Mouse (Mus musculus): ENCODE data around the gene 9130019O22Rik. TPM values are rescaled to one million over a fixed set of nuclear protein-coding genes. Genes with fewer than 3 reads are reported as not detected.
"Not testable (repeated sequence)": the region's sequence is repeated elsewhere in the genome, so short reads cannot be mapped to it uniquely, and the experiment has no call there.

9130019O22Rik gene
- polyA plus RNA-seq, 1 experiment from 2014 or later: 6.2 TPM

DNA sequence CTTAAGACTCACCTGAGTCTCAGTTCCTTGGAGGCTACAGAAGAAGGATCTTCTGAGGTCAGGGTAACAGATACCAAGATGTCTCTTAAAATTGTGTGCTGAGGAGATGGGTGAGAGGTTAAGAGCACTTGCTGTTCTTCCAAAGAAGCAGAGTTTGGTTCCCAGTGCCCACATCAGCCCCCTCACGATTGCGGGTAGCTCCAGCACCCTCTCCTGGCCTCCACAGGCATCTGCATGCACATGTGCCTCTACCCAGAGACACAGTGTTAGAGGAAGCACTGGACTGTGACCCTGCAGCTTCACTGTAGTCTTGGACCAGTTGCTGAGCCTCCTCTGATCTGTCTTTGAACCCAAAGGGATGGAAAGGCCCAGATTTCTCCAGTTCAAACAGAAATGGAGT lies 16.0 kb upstream of the 9130019O22Rik start:
- ATAC-seq (ENCODE audit: insufficient number of reproducible peaks, low FRiP score, low TSS enrichment, low read depth): no peak
- no peak overlapping the region for H3K4me2 ChIP-seq (replicated peaks)
- H3K27ac ChIP-seq (replicated peaks): no peak overlapping the region
- H3K4me3 ChIP-seq (replicated peaks): no peak overlapping the region
- no peaks in the 10 kb centered on the region for H3K9me3 ChIP-seq (replicated peaks)
- no peak overlapping the region for H3K9ac ChIP-seq
- 0 out of 2 replicates have a peak, but pooled peaks cover 3% of the 10 kb centered on the region for H3K4me1 ChIP-seq
- H3K36me3 ChIP-seq: peaks cover 5% of the 10 kb centered on the region; the same call in 1 of the 2 replicates
- 49% methylated on average over 2 of the region's 2 CpGs for WGBS
- no peaks in the 10 kb centered on the region; the same call in 1 of the 2 replicates for H3K27me3 ChIP-seq

DNA sequence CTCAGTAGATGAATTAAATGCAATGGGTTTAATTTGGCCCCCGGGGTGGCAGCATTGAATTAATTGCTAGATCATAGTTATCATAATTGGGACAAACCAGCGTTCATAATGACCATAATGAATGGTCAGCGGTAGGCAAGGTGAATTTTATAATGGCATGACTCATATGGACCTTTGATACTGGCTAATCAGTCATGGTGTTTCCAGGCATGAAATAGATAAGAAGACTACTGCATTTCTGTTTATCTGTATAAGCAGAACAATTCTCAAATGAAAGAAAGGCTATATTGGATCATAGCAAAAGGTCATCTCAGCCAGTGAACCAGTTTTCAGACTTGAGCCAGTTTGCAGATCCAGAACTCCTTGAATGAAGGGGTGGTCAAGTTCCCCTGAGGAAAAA lies 13.4 kb upstream of the 9130019O22Rik start:
- peaks cover 5% of the 10 kb centered on the region; the same call in 1 of the 2 replicates for H3K27me3 ChIP-seq
- 60% methylated on average over 3 of the region's 3 CpGs for WGBS
- no peaks in the 10 kb centered on the region for H3K9me3 ChIP-seq (replicated peaks)
- H3K9ac ChIP-seq: no peak overlapping the region
- ATAC-seq (ENCODE audit: insufficient number of reproducible peaks, low FRiP score, low TSS enrichment, low read depth): no peak
- no peak overlapping the region for H3K27ac ChIP-seq (replicated peaks)
- H3K4me3 ChIP-seq (replicated peaks): no peak overlapping the region
- no peak overlapping the region for H3K4me2 ChIP-seq (replicated peaks)
- peaks cover 5% of the 10 kb centered on the region; the same call in 1 of the 2 replicates for H3K36me3 ChIP-seq
- H3K4me1 ChIP-seq: no peaks in the 10 kb centered on the region

DNA sequence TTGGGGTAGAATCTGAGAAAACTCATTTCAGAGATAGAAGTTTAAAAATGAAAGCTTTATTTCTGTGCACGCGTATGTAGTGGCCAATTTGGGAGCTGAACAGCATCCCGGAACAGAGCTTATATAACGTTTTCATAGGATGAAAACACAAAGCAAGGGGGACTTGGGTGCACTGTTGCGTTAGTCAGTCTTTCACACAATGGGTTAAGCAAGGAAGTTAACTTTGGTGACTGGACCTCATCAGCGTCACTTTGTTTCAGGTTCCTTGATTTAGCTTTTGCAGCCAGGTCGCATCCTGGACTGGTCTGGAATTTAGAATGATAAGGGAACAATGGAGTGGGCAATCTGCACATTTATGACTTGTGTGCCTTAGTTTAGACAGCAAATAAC lies 7.0 kb upstream of the 9130019O22Rik start:
- Histone ChIP-seq H3K4me2 (replicated peaks) (peak overlapping the region; percentile 70), H3K36me3 (peaks cover 15% of the 10 kb centered on the region; the same call in 1 of the 2 replicates), H3K4me3 (replicated peaks) (peak overlapping the region; percentile 63), H3K27ac (replicated peaks) (peak overlapping the region; percentile 79), H3K27me3 (0 out of 2 replicates have a peak, but pooled peaks cover 5% of the 10 kb centered on the region), H3K9ac (peak overlapping the region; percentile 37; the same call in 1 of the 2 replicates), H3K4me1 (peaks cover 14% of the 10 kb centered on the region), H3K9me3 (replicated peaks) (no peaks in the 10 kb centered on the region)
- WGBS: 21% methylated on average over 7 of the region's 7 CpGs
- no peak for ATAC-seq (ENCODE audit: insufficient number of reproducible peaks, low FRiP score, low TSS enrichment, low read depth)

DNA sequence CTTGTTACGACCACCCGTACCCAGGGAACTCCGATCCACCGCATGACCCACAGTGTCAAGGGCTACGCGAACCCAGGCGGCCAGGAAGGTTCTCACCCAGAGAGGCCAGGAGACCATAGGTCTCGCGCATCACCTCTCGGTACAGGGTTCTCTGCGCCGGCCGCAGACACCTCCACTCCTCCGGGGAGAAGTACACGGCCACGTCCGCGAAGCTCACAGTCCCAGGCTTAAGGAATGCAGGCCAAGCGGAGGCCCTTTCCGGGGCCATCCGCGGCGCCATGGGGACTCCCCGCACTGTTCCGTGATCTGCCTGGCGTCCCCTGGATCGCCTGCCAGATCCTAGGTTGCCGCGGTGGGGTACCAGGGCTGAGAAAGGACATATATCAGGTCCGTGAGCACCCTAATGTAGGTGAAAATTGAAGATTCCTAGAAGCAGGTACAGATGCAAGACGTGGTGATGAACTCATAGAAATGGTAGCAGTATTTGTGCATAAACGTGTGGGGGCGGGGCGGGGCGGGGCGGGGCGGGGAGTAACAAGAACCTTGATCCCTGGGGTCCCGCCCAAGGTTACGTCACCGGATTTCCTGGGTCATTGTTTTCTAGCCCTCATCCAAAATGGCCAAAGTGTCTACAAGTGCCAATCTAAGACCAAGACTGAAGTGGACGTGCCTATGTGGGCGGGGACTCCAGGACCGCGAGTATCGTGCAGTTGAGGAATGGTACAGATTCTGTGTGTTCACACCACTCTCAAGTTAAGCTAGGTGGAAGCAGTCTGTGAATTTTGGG lies 6.4 kb upstream of the 9130019O22Rik start, which contains the start of gene E430018J23Rik:
E430018J23Rik (minus strand) TSS at position 473 of the 787 bp plus-strand sequence.
- Histone ChIP-seq H3K36me3 (peaks cover 15% of the 10 kb centered on the region; the same call in 1 of the 2 replicates), H3K9ac (peak within 1 kb of the TSS; percentile 58), H3K4me2 (replicated peaks) (peak within 1 kb of the TSS; percentile 70), H3K4me3 (replicated peaks) (peak within 1 kb of the TSS; percentile 63), H3K4me1 (peaks cover 14% of the 10 kb centered on the region), H3K27ac (replicated peaks) (peak within 1 kb of the TSS; percentile 90), H3K9me3 (replicated peaks) (no peaks in the 10 kb centered on the region), H3K27me3 (0 out of 2 replicates have a peak, but pooled peaks cover 5% of the 10 kb centered on the region)
- ATAC-seq (ENCODE audit: insufficient number of reproducible peaks, low FRiP score, low TSS enrichment, low read depth): peak; percentile 90
- WGBS: under 1% methylated on average over 45 of the region's 45 CpGs

DNA sequence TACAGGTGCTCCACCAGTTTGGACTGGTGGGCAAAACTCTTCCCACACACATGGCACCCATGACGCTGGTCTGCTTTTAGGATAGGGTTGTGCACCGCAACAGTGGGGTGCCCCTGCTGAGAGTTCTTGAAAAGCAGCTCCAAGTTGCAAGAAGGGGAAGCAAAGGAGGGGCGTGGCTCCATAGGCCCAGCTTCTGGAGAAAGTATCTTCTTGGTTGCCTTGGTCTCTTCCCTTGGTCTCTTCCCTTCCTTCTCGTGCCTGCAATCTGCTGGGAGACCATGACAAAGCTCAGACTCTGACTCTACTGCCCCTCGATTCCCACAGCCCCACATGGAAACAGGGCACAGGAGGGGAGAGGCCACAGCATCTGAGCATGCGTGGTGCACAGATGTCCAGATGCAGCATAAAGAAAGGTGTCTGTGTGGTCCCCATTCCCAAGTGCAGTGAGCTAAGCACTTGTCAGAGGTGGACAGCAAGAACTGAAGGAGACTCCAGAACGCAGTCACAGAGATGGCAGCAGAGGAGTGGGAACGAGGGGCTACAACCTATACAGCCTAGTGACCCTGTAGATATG lies 5.4 kb upstream of the 9130019O22Rik start:
- no peak overlapping the region; the same call in 1 of the 2 replicates for H3K9ac ChIP-seq
- no peaks in the 10 kb centered on the region for H3K27me3 ChIP-seq
- no peaks in the 10 kb centered on the region for H3K9me3 ChIP-seq (replicated peaks)
- H3K27ac ChIP-seq (replicated peaks): no peak overlapping the region; the same call in 1 of the 2 replicates
- peak overlapping the region; percentile 63 for H3K4me3 ChIP-seq (replicated peaks)
- no peak for ATAC-seq (ENCODE audit: insufficient number of reproducible peaks, low FRiP score, low TSS enrichment, low read depth)
- WGBS: 82% methylated on average over 8 of the region's 8 CpGs
- H3K4me1 ChIP-seq: peaks cover 14% of the 10 kb centered on the region
- peaks cover 15% of the 10 kb centered on the region; the same call in 1 of the 2 replicates for H3K36me3 ChIP-seq
- peak overlapping the region; percentile 70 for H3K4me2 ChIP-seq (replicated peaks)

DNA sequence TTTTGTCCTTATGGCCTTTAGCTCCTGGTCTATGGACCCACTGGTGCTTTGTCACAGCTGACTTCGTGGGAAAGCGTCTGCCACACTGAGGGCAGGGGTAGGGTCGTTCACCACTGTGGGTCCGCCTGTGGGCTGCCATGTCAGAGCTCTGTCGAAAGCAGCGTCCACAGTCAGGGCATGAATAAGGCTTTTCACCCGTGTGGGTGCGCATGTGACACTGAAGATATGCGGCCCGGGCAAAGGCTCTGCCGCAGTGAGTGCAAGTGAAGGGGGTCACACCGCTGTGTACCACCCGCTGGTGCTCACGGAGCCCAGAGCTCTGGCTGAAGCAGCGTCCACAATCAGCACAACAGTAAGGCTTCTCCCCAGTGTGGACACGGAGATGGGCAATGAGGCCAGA lies 4.6 kb upstream of the 9130019O22Rik start:
- WGBS: 96% methylated on average over 16 of the region's 16 CpGs
- Histone ChIP-seq H3K27me3 (no peaks in the 10 kb centered on the region), H3K9me3 (replicated peaks) (no peaks in the 10 kb centered on the region), H3K36me3 (peaks cover 15% of the 10 kb centered on the region; the same call in 1 of the 2 replicates), H3K4me1 (peaks cover 14% of the 10 kb centered on the region), H3K27ac (replicated peaks) (no peak overlapping the region), H3K4me3 (replicated peaks) (no peak overlapping the region), H3K4me2 (replicated peaks) (no peak overlapping the region), H3K9ac (no peak overlapping the region)
- ATAC-seq (ENCODE audit: insufficient number of reproducible peaks, low FRiP score, low TSS enrichment, low read depth): no peak

DNA sequence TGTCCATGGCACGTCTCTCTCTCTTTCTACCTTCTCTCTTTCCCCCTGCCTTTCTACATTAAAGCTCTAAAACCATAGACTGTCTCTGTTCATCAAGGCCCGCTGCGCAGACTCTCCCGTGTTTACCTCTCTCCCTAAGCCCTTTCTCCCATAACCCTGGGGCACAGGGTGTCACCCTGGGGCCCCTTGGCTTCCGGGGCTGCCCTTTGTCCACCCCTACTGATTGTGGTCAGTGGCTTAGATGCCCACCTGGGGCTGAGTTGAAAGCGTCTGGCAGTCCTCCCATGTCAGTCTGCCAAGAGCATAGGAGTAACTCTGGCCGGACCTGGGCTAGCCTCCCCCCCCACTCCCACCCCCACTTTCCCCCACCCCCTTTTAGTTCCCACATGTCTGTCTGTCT lies 3.3 kb upstream of the 9130019O22Rik start:
- H3K27me3 ChIP-seq: no peaks in the 10 kb centered on the region
- H3K27ac ChIP-seq (replicated peaks): no peak overlapping the region
- H3K9me3 ChIP-seq (replicated peaks): no peaks in the 10 kb centered on the region
- peaks cover 14% of the 10 kb centered on the region for H3K4me1 ChIP-seq
- no peak overlapping the region for H3K4me3 ChIP-seq (replicated peaks)
- no peak overlapping the region for H3K4me2 ChIP-seq (replicated peaks)
- WGBS: 80% methylated on average over 7 of the region's 7 CpGs
- no peak for ATAC-seq (ENCODE audit: insufficient number of reproducible peaks, low FRiP score, low TSS enrichment, low read depth)
- H3K9ac ChIP-seq: no peak overlapping the region
- peaks cover 19% of the 10 kb centered on the region; the same call in 1 of the 2 replicates for H3K36me3 ChIP-seq

DNA sequence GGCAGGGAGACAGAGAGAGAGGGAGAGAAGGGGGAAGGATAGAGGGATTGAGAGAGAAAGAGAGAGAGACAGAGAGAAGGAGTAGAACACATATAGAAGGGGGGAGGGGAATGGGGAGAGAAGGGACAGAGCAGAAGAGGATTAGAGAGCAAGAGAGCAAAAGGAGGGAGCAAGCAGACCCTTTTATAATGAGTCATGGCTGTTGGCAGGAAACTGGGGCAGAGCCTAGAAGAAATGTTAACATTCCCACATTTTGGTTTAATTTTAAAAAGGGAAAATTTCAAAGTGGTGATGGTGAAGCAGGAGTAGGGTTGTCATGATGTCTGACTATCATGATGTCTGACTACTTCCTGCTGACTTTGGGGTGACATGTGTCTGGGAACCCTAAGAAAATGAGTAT lies 1.2 kb upstream of the 9130019O22Rik start:
- not testable (repeated sequence) for H3K4me1 ChIP-seq; H3K27ac ChIP-seq (replicated peaks); H3K4me3 ChIP-seq (replicated peaks); H3K9me3 ChIP-seq (replicated peaks); H3K9ac ChIP-seq; H3K4me2 ChIP-seq (replicated peaks); ATAC-seq (ENCODE audit: insufficient number of reproducible peaks, low FRiP score, low TSS enrichment, low read depth); H3K27me3 ChIP-seq
- H3K36me3 ChIP-seq: peaks cover 27% of the 10 kb centered on the region

DNA sequence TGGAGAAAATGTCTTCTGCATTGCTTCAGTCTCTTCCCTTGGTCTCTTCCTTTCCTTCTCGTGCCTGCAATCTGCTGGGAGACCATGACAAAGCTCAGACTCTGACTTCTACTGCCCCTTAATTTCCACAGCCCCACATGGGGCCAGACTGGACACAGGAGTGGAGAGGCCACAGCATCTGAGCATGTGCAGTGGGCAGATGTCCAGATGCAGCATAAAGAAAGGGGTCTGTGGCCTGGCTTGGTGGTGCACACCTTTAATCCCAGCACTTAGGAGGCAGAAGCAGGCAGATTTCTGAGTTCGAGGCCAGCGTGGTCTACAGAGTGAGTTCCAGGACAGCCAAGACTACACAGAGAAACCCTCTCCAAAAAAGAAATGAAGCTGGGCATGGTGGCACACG lies 1.4 kb downstream of the 9130019O22Rik start:
- not testable (repeated sequence) for H3K4me2 ChIP-seq (replicated peaks); H3K9me3 ChIP-seq (replicated peaks); ATAC-seq (ENCODE audit: insufficient number of reproducible peaks, low FRiP score, low TSS enrichment, low read depth); H3K4me1 ChIP-seq; H3K4me3 ChIP-seq (replicated peaks); H3K9ac ChIP-seq; H3K27me3 ChIP-seq; H3K27ac ChIP-seq (replicated peaks)
- peaks cover 19% of the 10 kb centered on the region for H3K36me3 ChIP-seq
- WGBS: 93% methylated on average over 4 of the region's 4 CpGs

DNA sequence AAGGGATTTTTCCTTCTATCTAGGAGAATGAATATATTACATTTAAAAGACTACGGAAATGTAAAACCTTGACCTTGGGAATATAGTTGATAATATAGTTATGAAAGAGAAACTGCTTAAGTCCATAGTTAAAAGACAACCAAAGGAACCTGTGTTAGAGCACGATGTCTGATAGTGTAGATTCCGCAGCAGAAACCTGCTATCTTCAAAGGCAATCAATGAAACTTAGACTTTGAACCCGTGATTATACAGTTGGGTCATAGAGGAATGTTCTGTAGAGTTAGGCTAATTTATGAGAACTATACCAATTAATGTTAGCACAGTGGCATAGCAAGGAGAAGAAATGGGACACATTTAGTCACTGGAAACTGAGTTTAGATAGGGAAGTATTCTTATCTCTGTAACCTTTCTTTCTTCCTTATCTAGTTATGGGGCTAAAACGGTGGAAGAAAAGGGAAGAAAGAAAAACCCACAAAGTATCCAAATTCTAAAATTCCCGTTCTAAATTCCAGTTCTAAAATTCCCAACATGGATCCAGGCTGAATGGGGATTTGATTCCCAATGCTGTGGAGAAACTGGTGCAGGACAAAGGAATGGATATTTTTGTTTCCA lies 8.6 kb downstream of the 9130019O22Rik start:
- Histone ChIP-seq H3K36me3 (peaks cover 16% of the 10 kb centered on the region), H3K27ac (replicated peaks) (no peak overlapping the region), H3K4me1 (0 out of 2 replicates have a peak, but pooled peaks cover 2% of the 10 kb centered on the region), H3K9ac (no peak overlapping the region), H3K9me3 (replicated peaks) (no peaks in the 10 kb centered on the region), H3K4me2 (replicated peaks) (no peak overlapping the region), H3K27me3 (no peaks in the 10 kb centered on the region), H3K4me3 (replicated peaks) (no peak overlapping the region)
- no peak for ATAC-seq (ENCODE audit: insufficient number of reproducible peaks, low FRiP score, low TSS enrichment, low read depth)
- 73% methylated on average over 6 of the region's 6 CpGs for WGBS

Measured in embryonic facial prominence, embryonic 15.5 days (tissue).